ENCODE assay signal across 22 mouse cellular contexts in the genomic region with DNA sequence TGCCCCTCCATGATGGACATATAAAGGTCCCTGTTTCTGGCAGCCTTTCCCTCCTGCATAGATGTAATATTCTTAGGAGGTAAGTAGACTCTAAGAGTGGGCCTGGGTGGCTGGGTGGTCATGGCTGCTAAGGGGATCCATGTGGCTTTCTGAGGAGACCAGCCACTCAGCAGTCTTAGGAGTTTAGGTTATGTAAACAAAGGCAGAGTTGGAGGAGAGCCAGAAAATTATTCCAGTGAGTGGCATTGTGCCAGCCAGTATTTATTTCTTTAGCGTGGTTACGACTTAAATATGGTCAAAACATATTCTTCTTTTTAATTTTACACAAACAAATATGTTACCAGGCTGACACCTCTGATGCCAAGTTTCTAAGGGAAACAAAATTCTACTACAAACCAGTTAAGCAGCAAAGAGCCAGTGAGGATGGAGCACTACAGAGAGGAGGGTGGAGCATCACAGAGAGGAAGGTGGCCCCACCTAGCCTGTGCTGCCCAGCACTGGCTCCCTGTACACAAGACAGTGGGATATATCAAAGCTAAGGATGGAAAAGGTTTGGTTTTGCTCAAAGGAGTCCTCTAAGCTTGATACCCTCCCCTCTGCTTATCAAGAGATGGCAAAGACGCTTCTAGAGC.
A peak's percentile ranks its signal among the peaks of the same experiment; 100 is the strongest.
DNase-seq lines count a peak whose midpoint lies in the region; ATAC-seq and TF ChIP-seq lines count a peak whose summit lies in the region.
"Had no signal": no experiment of that assay in that cellular context is flagged by ENCODE, and none has a peak within 500 bp of the region (broad histone marks: within the 10 kb centered on the region; RNA-seq: fewer than 3 reads in every experiment).

No protein-coding gene starts in this region.

- TF ChIP-seq CTCF in brain, embryonic 14.5 days (IDR thresholded peaks at IDR 0.05; ENCODE audit: borderline replicate concordance, extremely low read depth, insufficient read depth, insufficient read length) = no peak
- TF ChIP-seq CTCF in forebrain, postnatal 0 days (IDR thresholded peaks at IDR 0.05; ENCODE audit: low read depth) = no peak

- H3K4me2 ChIP-seq in forebrain, embryonic 14.5 days (ENCODE audit: low read length) = no peak overlapping the region
- H3K4me2 ChIP-seq in forebrain, embryonic 12.5 days = no peak overlapping the region
- H3K4me2 ChIP-seq in lung, embryonic 15.5 days = no peak overlapping the region
- no peak overlapping the region for H3K4me2 ChIP-seq in forebrain, postnatal 0 days (ENCODE audit: low read depth)
- H3K4me2 ChIP-seq in hindbrain, embryonic 12.5 days (replicated peaks) = no peak overlapping the region
- H3K4me2 ChIP-seq: liver, embryonic 11.5 days; midbrain, embryonic 12.5 days; neural tube, embryonic 15.5 days had no signal

- peak; percentile 66 for DNase-seq in forebrain, embryonic 14.5 days (ENCODE audit: low spot score)
- no peak for DNase-seq in lung, postnatal 14 days
- DNase-seq in brain, embryonic 14.5 days (ENCODE audit: low read depth) = peak; percentile 55
- peak; percentile 75 for DNase-seq in forebrain, postnatal 0 days
- no peak for DNase-seq in heart, postnatal 25 days (ENCODE audit: low spot score)
- DNase-seq: adrenal gland, postnatal 14 days; cerebellum, adult 18-20 months; cerebellum, postnatal 25 days; kidney, adult 8-10 months; kidney, postnatal 14 days; right cerebral cortex, postnatal 14 days; spleen, adult 18-20 months; thymus, adult 18-20 months; thymus, postnatal 4 days had no signal

- intact Hi-C loops in heart, postnatal 25 days (cut with DNase I) = no loop called here

- no peaks in the 10 kb centered on the region for H3K36me3 ChIP-seq in forebrain, embryonic 14.5 days (ENCODE audit: control insufficient read depth, insufficient read depth, low read length)
- no peaks in the 10 kb centered on the region for H3K36me3 ChIP-seq in forebrain, embryonic 12.5 days (replicated peaks)
- H3K36me3 ChIP-seq in lung, embryonic 15.5 days = no peaks in the 10 kb centered on the region
- H3K36me3 ChIP-seq in forebrain, postnatal 0 days (ENCODE audit: insufficient read depth) = no peaks in the 10 kb centered on the region
- H3K36me3 ChIP-seq in hindbrain, embryonic 12.5 days = no peaks in the 10 kb centered on the region
- H3K36me3 ChIP-seq: G1E; heart, embryonic 10.5 days; midbrain, embryonic 12.5 days; neural tube, embryonic 15.5 days had no signal

- no peak overlapping the region for H3K4me3 ChIP-seq in forebrain, embryonic 14.5 days (ENCODE audit: low read depth, low read length)
- no peak overlapping the region for H3K4me3 ChIP-seq in forebrain, embryonic 12.5 days (replicated peaks)
- no peak overlapping the region for H3K4me3 ChIP-seq in lung, embryonic 15.5 days
- H3K4me3 ChIP-seq in forebrain, postnatal 0 days (ENCODE audit: low read depth, low read length) = no peak overlapping the region
- no peak overlapping the region for H3K4me3 ChIP-seq in hindbrain, embryonic 12.5 days
- H3K4me3 ChIP-seq: heart, embryonic 10.5 days; midbrain, embryonic 12.5 days; neural tube, embryonic 15.5 days had no signal

- H3K27me3 ChIP-seq in forebrain, embryonic 14.5 days (replicated peaks; ENCODE audit: control insufficient read depth, insufficient read depth, low read length) = no peaks in the 10 kb centered on the region; the same call in 1 of the 2 replicates
- H3K27me3 ChIP-seq in forebrain, embryonic 12.5 days = peaks cover 25% of the 10 kb centered on the region
- no peaks in the 10 kb centered on the region for H3K27me3 ChIP-seq in lung, embryonic 15.5 days
- H3K27me3 ChIP-seq in forebrain, postnatal 0 days (ENCODE audit: insufficient read depth, low read length) = peaks cover 13% of the 10 kb centered on the region
- no peaks in the 10 kb centered on the region for H3K27me3 ChIP-seq in hindbrain, embryonic 12.5 days
- H3K27me3 ChIP-seq: neural tube, embryonic 15.5 days had no signal

- 68% methylated on average over 3 of the region's 3 CpGs for WGBS in forebrain, embryonic 14.5 days
- WGBS in forebrain, embryonic 12.5 days = 80% methylated on average over 3 of the region's 3 CpGs
- WGBS in lung, embryonic 15.5 days = 31% methylated on average over 3 of the region's 3 CpGs
- 40% methylated on average over 3 of the region's 3 CpGs for WGBS in forebrain, postnatal 0 days
- WGBS in hindbrain, embryonic 12.5 days = 79% methylated on average over 3 of the region's 3 CpGs

- H3K27ac ChIP-seq in forebrain, embryonic 14.5 days (ENCODE audit: low read depth, low read length) = no peak overlapping the region
- no peak overlapping the region for H3K27ac ChIP-seq in forebrain, embryonic 12.5 days
- 0 out of 2 replicates have a peak overlapping the region, but pooled peaks have one; percentile 15 for H3K27ac ChIP-seq in lung, embryonic 15.5 days
- H3K27ac ChIP-seq in forebrain, postnatal 0 days (ENCODE audit: low read depth, low read length) = no peak overlapping the region
- H3K27ac ChIP-seq in hindbrain, embryonic 12.5 days = no peak overlapping the region
- H3K27ac ChIP-seq: heart, embryonic 10.5 days; midbrain, embryonic 12.5 days; neural tube, embryonic 15.5 days had no signal

- H3K9ac ChIP-seq in forebrain, embryonic 14.5 days (ENCODE audit: low read length) = no peak overlapping the region
- H3K9ac ChIP-seq in forebrain, embryonic 12.5 days = no peak overlapping the region
- H3K9ac ChIP-seq in lung, embryonic 15.5 days = no peak overlapping the region
- H3K9ac ChIP-seq in forebrain, postnatal 0 days = no peak overlapping the region
- H3K9ac ChIP-seq in hindbrain, embryonic 12.5 days = no peak overlapping the region
- H3K9ac ChIP-seq: midbrain, embryonic 12.5 days; neural tube, embryonic 15.5 days had no signal

- no peaks in the 10 kb centered on the region for H3K4me1 ChIP-seq in forebrain, embryonic 14.5 days (ENCODE audit: control insufficient read depth, insufficient read depth, low read length)
- H3K4me1 ChIP-seq in forebrain, embryonic 12.5 days = 0 out of 2 replicates have a peak, but pooled peaks cover 4% of the 10 kb centered on the region
- H3K4me1 ChIP-seq in lung, embryonic 15.5 days = peaks cover 12% of the 10 kb centered on the region
- H3K4me1 ChIP-seq in forebrain, postnatal 0 days (ENCODE audit: insufficient read depth) = no peaks in the 10 kb centered on the region
- no peaks in the 10 kb centered on the region for H3K4me1 ChIP-seq in hindbrain, embryonic 12.5 days
- H3K4me1 ChIP-seq: heart, embryonic 10.5 days; neural tube, embryonic 15.5 days had no signal

- H3K9me3 ChIP-seq in forebrain, embryonic 14.5 days (replicated peaks; ENCODE audit: control insufficient read depth, low read length) = no peaks in the 10 kb centered on the region
- H3K9me3 ChIP-seq in forebrain, embryonic 12.5 days = no peaks in the 10 kb centered on the region
- H3K9me3 ChIP-seq in lung, embryonic 15.5 days = no peaks in the 10 kb centered on the region
- H3K9me3 ChIP-seq in forebrain, postnatal 0 days (ENCODE audit: low read length) = no peaks in the 10 kb centered on the region
- H3K9me3 ChIP-seq in hindbrain, embryonic 12.5 days (replicated peaks) = no peaks in the 10 kb centered on the region
- H3K9me3 ChIP-seq: G1E; heart, embryonic 10.5 days; midbrain, embryonic 12.5 days; neural tube, embryonic 15.5 days had no signal

- TF ChIP-seq POLR2A in brain, embryonic 14.5 days (IDR thresholded peaks at IDR 0.05; ENCODE audit: borderline replicate concordance, extremely low read depth, insufficient read depth, insufficient read length, poor library complexity, severe bottlenecking) = no peak

- peak; percentile 54; the same call in 1 of the 2 replicates for ATAC-seq in forebrain, embryonic 14.5 days
- no peak for ATAC-seq in forebrain, embryonic 12.5 days (ENCODE audit: low FRiP score)
- peak; percentile 54; the same call in 1 of the 2 replicates for ATAC-seq in lung, embryonic 15.5 days (ENCODE audit: borderline replicate concordance, extremely low read depth, low FRiP score, low TSS enrichment)
- ATAC-seq in forebrain, postnatal 0 days = peak; percentile 62
- ATAC-seq in hindbrain, embryonic 12.5 days (ENCODE audit: low FRiP score) = no peak

Comparison
In these comparisons a context has a peak if more than half of its experiments do, and no peak if none do; other contexts are left out.
1. ATAC-seq: peak in forebrain, embryonic 14.5 days (single experiment), lung, embryonic 15.5 days (single experiment) and forebrain, postnatal 0 days (single experiment); none in forebrain, embryonic 12.5 days (single experiment) and hindbrain, embryonic 12.5 days (single experiment).
2. DNase-seq: peak in forebrain, embryonic 14.5 days (single experiment), brain, embryonic 14.5 days (single experiment) and forebrain, postnatal 0 days (single experiment); none in lung, postnatal 14 days (single experiment) and heart, postnatal 25 days (single experiment).